Mouse (Mus musculus) midbrain, embryonic 14.5 days (tissue): ENCODE measurements around the gene E130309D02Rik. TPM values are rescaled to one million over a fixed set of nuclear protein-coding genes. Genes with fewer than 3 reads are reported as not detected.
A peak's percentile ranks its signal among the peaks of the same experiment; 100 is the strongest.

Experiments
- ATAC-seq: fragments of 200-750 bp; cut with Nextera tagmentation; 2 replicates; pipeline ENCODE4 v1.8.0; 2017; ENCODE audit warnings: moderate number of reproducible peaks, moderate library complexity; ENCODE audit not compliant: low FRiP score, low TSS enrichment
- DNase-seq: peaks from one replicate; pipeline ENCODE4 v3.0.0-alpha.2; 2015
- H3K27ac ChIP-seq: fragments of 300-500 bp; sonication (generic); replicated peaks from 2 replicates; pipeline ENCODE4 v1.5.1; 2014; ENCODE audit warnings: mild to moderate bottlenecking, low read depth, low read length, moderate library complexity
- H3K27me3 ChIP-seq: fragments of 300-500 bp; sonication (generic); 2 replicates; pipeline ENCODE4 v1.6.1; 2014; ENCODE audit warnings: low read length, control low read depth, mixed read lengths; ENCODE audit not compliant: control insufficient read depth, insufficient read depth
- H3K36me3 ChIP-seq: fragments of 300-500 bp; sonication (generic); 2 replicates; pipeline ENCODE4 v1.6.1; 2014; ENCODE audit warnings: low read length, control low read depth; ENCODE audit not compliant: control insufficient read depth, insufficient read depth
- H3K4me1 ChIP-seq: fragments of 300-500 bp; sonication (generic); 2 replicates; pipeline ENCODE4 v1.6.1; 2014; ENCODE audit warnings: mild to moderate bottlenecking, antibody characterized with exemption, low read length, control low read depth; ENCODE audit not compliant: control insufficient read depth, insufficient read depth
- H3K4me2 ChIP-seq: fragments of 300-500 bp; sonication (generic); 2 replicates; pipeline ENCODE4 v1.6.1; 2014; ENCODE audit warnings: mild to moderate bottlenecking, low read length, moderate library complexity
- H3K4me3 ChIP-seq: fragments of 300-500 bp; sonication (generic); replicated peaks from 2 replicates; pipeline ENCODE4 v1.5.1; 2014; ENCODE audit warnings: low read depth, low read length
- H3K9ac ChIP-seq: fragments of 300-500 bp; sonication (generic); replicated peaks from 2 replicates; pipeline ENCODE4 v1.6.1; 2014; ENCODE audit warnings: mild to moderate bottlenecking, low read length, moderate library complexity
- H3K9me3 ChIP-seq: fragments of 300-500 bp; sonication (generic); 2 replicates; pipeline ENCODE4 v1.6.1; 2016; ENCODE audit warnings: low read length, control low read depth, mixed read lengths; ENCODE audit not compliant: control insufficient read depth
- WGBS: fragments of 180-500 bp; shearing (Covaris S2); extraction: QIAGEN DNeasy Blood & Tissue Kit; methylation state at CpG from one replicate; pipeline ENCODE4 v1.1.7; 2014; 5-methylcytosine and 5-hydroxymethylcytosine counted together
- polyA plus RNA-seq: library from polyadenylated mRNA; unstranded; fragments of >200 nt; fragmentation: Nextera tagmentation; extraction: Ambion mirVana; gene quantifications from 2 replicates; pipeline ENCODE4 v1.2.1, GENCODE M21; 2014

The E130309D02Rik gene
- polyA plus RNA-seq, 1 experiment from 2014 or later, result 30.0 TPM

- Histone ChIP-seq H3K4me1 (peaks cover 12% of the 10 kb centered on the region; the same call in 1 of the 2 replicates), H3K4me3 (no peak overlapping the region), H3K27me3 (peaks cover 60% of the 10 kb centered on the region), H3K36me3 (peaks cover 80% of the 10 kb centered on the region), H3K27ac (no peak overlapping the region), H3K9ac (0 out of 2 replicates have a peak overlapping the region, but pooled peaks have one; percentile 16), H3K9me3 (no peaks in the 10 kb centered on the region), H3K4me2 (peak overlapping the region; percentile 52)
- DNase-seq, result peak; percentile 56
- WGBS, result 15% methylated on average over 66 of the region's 66 CpGs
- ATAC-seq, result no peak
These were observed 60.6 kb downstream of the E130309D02Rik start for GRCm38 (mm10) chr5:143254487-143255130.

- Histone ChIP-seq H3K27me3 (peaks cover 60% of the 10 kb centered on the region), H3K4me1 (peaks cover 12% of the 10 kb centered on the region; the same call in 1 of the 2 replicates), H3K4me2 (peak overlapping the region; percentile 52), H3K27ac (no peak overlapping the region), H3K9me3 (no peaks in the 10 kb centered on the region), H3K9ac (peak overlapping the region; percentile 16; the same call in 1 of the 2 replicates), H3K4me3 (peak overlapping the region; percentile 25), H3K36me3 (peaks cover 76% of the 10 kb centered on the region)
- peak; percentile 76 for DNase-seq
- 9% methylated on average over 81 of the region's 81 CpGs for WGBS
- peak; percentile 33 for ATAC-seq
These were observed 61.2 kb downstream of the E130309D02Rik start for GRCm38 (mm10) chr5:143253881-143254486.

GRCm38 (mm10) chr5:143253186-143253880 is 61.8 kb downstream of the E130309D02Rik start:
- H3K9ac ChIP-seq, result peak overlapping the region; percentile 12; the same call in 1 of the 2 replicates

DNA sequence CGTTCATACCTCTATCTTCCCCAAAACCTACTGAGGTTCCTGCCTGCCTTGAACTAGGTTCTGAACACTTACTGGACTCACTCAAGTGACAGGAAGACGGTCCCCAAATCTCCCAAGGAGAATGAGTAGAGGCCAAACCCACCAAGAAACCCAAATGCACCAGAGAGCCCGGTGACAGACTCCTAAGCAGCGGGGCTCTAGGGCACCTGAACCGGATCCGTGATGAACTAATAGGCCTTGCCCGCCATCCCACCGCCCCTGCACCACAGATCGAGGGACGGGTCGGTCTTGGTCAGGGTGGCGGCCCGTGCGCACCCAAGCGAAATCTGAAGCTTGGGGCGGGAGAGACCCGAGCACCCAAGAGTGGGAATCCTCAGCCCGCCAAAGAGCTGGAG is 62.4 kb downstream of the E130309D02Rik start:
- Histone ChIP-seq H3K4me1 (peaks cover 12% of the 10 kb centered on the region; the same call in 1 of the 2 replicates), H3K4me3 (peak overlapping the region; percentile 25; the same call in 1 of the 2 replicates), H3K4me2 (peak overlapping the region; percentile 52; the same call in 1 of the 2 replicates), H3K27me3 (peaks cover 55% of the 10 kb centered on the region), H3K36me3 (peaks cover 80% of the 10 kb centered on the region), H3K27ac (no peak overlapping the region), H3K9ac (no peak overlapping the region; the same call in 1 of the 2 replicates), H3K9me3 (no peaks in the 10 kb centered on the region)
- DNase-seq, result no peak
- no peak for ATAC-seq
- 32% methylated on average over 18 of the region's 18 CpGs for WGBS

More at GRCm38 (mm10) chr5:143253186-143253880, 61.8 kb downstream of the E130309D02Rik start:
- Histone ChIP-seq H3K9me3 (no peaks in the 10 kb centered on the region), H3K4me2 (peak overlapping the region; percentile 52), H3K36me3 (peaks cover 78% of the 10 kb centered on the region), H3K4me3 (peak overlapping the region; percentile 25), H3K27me3 (peaks cover 60% of the 10 kb centered on the region), H3K4me1 (peaks cover 12% of the 10 kb centered on the region; the same call in 1 of the 2 replicates), H3K27ac (no peak overlapping the region)
- 8% methylated on average over 103 of the region's 103 CpGs for WGBS
- ATAC-seq (peak; percentile 12; the same call in 1 of the 2 replicates), DNase-seq (peak; percentile 65)

- Histone ChIP-seq H3K9ac (no peak overlapping the region), H3K9me3 (no peaks in the 10 kb centered on the region), H3K4me1 (peaks cover 12% of the 10 kb centered on the region; the same call in 1 of the 2 replicates), H3K27ac (no peak overlapping the region), H3K4me2 (no peak overlapping the region), H3K4me3 (no peak overlapping the region), H3K36me3 (peaks cover 83% of the 10 kb centered on the region), H3K27me3 (peaks cover 48% of the 10 kb centered on the region)
- ATAC-seq (no peak), DNase-seq (no peak)
- WGBS, result 61% methylated on average over 6 of the region's 6 CpGs
These were observed 63.1 kb downstream of the E130309D02Rik start for GRCm38 (mm10) chr5:143252039-143252438.

Other genes with a start within 250 kb of the E130309D02Rik start
- gene Rnf216, start 202.4 kb downstream of the E130309D02Rik start, polyA plus RNA-seq, result 28.9 and 32.1 TPM in 2 replicates
- not detected in 2 replicates for gene Olfr718-ps1, start 167.8 kb downstream of the E130309D02Rik start, polyA plus RNA-seq
- 12.3 and 13.9 TPM in 2 replicates for gene Rbak, start 134.6 kb downstream of the E130309D02Rik start, polyA plus RNA-seq
- gene Spdye4b, start 134.3 kb downstream of the E130309D02Rik start, polyA plus RNA-seq, result not detected in 2 replicates
- gene Spdye4a, start 88.5 kb downstream of the E130309D02Rik start, polyA plus RNA-seq, result not detected in 2 replicates
- 20.4 and 25.2 TPM in 2 replicates for gene Zfp12, start 80.2 kb downstream of the E130309D02Rik start, polyA plus RNA-seq
- 6.9 and 7.8 TPM in 2 replicates for gene Zfp316, start 45.3 kb downstream of the E130309D02Rik start, polyA plus RNA-seq
- gene Zfp853, start 21.7 kb downstream of the E130309D02Rik start, polyA plus RNA-seq, result 0.13 TPM in 1 of 2 replicates, not detected in the other
- 75.1 and 84.3 TPM in 2 replicates for gene Zdhhc4, start 13.9 kb upstream of the E130309D02Rik start, polyA plus RNA-seq
- 0.29 and 0.31 TPM in 2 replicates for gene Grid2ip, start 42.0 kb upstream of the E130309D02Rik start, polyA plus RNA-seq
- 134 and 139 TPM in 2 replicates for gene Kdelr2, start 88.5 kb upstream of the E130309D02Rik start, polyA plus RNA-seq
- gene Daglb, start 149.2 kb upstream of the E130309D02Rik start, polyA plus RNA-seq, result 17.6 and 17.8 TPM in 2 replicates
- gene Rac1, start 212.7 kb upstream of the E130309D02Rik start, polyA plus RNA-seq, result 425 and 463 TPM in 2 replicates